Mouse (Mus musculus): ENCODE data around the gene Lamtor2. TPM values are rescaled to one million over a fixed set of nuclear protein-coding genes. Genes with fewer than 3 reads are reported as not detected.
"Not testable (repeated sequence)": the region's sequence is repeated elsewhere in the genome, so short reads cannot be mapped to it uniquely, and the experiment has no call there.

Gene Lamtor2
- polyA plus RNA-seq (2015; fragmentation: Nextera tagmentation; extraction: Ambion mirVana) = 179 and 182 TPM in 2 replicates

DNA sequence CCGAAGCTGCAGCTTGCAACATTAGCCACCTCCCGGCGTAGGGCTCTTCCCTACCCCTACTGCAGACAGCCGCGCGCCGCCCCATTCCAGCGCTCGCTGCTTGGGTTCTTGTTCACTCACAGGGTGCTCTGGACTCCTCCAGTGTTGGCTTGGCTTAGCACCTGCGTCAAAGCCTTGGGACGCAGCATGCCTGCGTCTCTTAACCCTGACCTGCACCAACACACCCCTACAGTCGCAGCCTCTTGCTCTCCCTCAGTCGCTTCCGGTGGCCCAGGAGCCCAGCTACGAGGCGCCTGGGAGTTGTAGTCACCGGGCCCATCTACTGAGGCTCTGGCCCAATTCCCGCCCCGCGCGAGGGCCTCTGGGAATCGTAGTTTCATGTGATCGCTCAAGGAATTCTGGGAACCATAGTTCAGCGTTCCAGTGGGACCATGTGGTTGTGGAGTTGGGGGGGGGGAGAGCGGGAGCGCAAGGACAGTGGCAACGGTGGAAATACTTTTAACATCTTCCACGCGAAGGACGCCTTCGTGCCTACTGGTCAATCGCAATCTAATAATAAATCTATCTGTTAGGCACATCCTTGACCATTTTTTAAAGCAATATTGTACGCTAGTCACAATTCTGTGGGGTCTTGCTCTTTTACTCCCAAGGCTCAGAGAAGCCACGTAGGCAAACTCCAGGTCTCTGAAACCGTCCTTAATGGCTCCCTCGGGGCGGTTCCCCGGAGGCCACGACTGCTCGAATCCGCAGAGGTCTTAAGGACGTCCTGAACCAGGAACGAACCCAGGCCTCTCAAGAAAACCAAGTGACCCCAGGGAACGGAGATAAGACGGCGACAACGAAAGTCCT is at the start of gene Lamtor2:
Gene Lamtor2, minus strand, starts transcription at position 399 of the 849 bp plus-strand sequence.
- peak within 1 kb of the TSS; percentile 82 for H3K4me2 ChIP-seq
- peak within 1 kb of the TSS; percentile 84 for H3K4me3 ChIP-seq
- WGBS = under 1% methylated on average over 48 of the region's 48 CpGs
- peak within 1 kb of the TSS; percentile 93 for H3K9ac ChIP-seq
- peaks cover 34% of the 10 kb centered on the region for H3K4me1 ChIP-seq (replicated peaks)
- peak; percentile 89 for ATAC-seq (ENCODE audit: low FRiP score)
- peak within 1 kb of the TSS; percentile 95 for H3K27ac ChIP-seq
- H3K27me3 ChIP-seq = no peaks in the 10 kb centered on the region
- no peaks in the 10 kb centered on the region for H3K9me3 ChIP-seq
- H3K36me3 ChIP-seq = peaks cover 23% of the 10 kb centered on the region

DNA sequence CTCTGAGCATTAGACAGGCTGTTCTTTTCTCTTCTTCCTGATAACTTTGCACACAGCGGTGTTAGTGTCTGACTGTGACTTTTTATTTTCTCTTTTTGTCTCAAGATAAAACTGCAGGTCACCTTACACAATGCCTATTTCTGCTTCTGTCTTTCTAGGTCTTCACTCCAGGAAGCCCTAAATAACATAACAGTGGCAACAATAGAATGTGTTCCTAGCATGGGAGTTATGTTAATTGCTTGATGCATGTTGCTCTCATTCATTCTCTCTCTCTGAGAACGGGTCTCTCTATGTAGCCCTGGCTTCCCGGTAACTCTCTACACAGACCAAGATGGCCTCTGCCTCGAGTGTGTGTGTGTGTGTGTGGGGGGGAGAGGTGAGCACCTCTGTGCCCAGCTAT is 49.6 kb upstream of the Lamtor2 start:
- WGBS = 72% methylated on average over 4 of the region's 4 CpGs
- no peaks in the 10 kb centered on the region for H3K36me3 ChIP-seq
- H3K9me3 ChIP-seq = no peaks in the 10 kb centered on the region
- H3K27ac ChIP-seq = no peak overlapping the region
- no peaks in the 10 kb centered on the region for H3K27me3 ChIP-seq
- H3K9ac ChIP-seq = no peak overlapping the region
- H3K4me2 ChIP-seq = no peak overlapping the region
- no peak for ATAC-seq (ENCODE audit: low FRiP score)
- H3K4me1 ChIP-seq (replicated peaks) = peaks cover 5% of the 10 kb centered on the region; the same call in 1 of the 2 replicates
- no peak overlapping the region for H3K4me3 ChIP-seq

DNA sequence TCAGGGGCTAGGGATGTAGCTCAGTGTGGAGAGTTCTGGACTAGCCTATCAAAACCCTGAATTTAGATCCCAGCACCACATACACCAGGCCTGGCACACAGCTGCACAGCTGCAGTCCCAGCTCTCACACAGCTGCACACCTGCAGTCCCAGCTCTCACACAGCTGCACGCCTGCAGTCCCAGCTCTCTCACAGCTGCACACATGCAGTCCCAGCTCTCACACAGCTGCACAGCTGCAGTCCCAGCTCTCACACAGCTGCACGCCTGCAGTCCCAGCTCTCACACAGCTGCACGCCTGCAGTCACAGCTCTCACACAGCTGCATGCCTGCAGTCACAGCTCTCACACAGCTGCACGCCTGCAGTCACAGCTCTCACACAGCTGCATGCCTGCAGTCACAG is 43.7 kb upstream of the Lamtor2 start:
- not testable (repeated sequence) for H3K27ac ChIP-seq; H3K36me3 ChIP-seq; H3K9me3 ChIP-seq; H3K4me3 ChIP-seq; H3K4me2 ChIP-seq; H3K27me3 ChIP-seq; H3K4me1 ChIP-seq (replicated peaks); H3K9ac ChIP-seq; ATAC-seq (ENCODE audit: low FRiP score)
- WGBS = 77% methylated on average over 4 of the region's 4 CpGs

DNA sequence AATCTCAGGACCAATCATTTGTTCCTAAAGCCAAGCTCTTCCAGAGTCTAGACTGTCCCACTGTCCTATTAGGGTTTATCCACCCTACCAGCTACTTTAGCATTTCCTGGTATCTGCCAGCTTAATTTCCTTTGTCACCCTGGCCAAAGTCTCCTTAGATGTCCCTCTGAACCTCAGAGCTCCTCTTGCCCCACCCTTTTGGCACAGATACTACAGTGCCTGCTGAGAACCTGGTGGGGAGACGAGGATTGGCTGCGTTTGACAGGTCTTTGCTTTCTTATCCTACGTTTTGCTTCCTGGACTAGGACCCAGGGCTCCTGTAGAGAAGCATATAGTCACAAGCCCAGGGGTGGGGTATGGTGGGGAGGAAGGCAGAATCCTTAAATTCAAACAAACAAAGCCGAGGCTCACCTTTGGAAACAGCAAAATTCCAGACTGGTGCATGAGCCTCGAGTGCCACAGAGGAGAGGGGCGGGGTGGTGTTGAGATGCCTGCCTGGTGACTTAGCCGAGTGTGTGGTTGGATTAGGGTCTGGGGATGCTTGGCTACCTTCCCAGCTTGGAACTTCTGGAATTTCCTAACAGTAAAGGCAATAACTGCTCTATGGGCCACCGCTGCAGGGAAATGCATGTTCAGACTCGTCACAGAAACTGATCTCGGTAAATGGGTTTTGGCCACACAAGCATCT is 41.2 kb upstream of the Lamtor2 start:
- no peaks in the 10 kb centered on the region; the same call in 1 of the 2 replicates for H3K4me1 ChIP-seq (replicated peaks)
- H3K4me3 ChIP-seq = no peak overlapping the region
- ATAC-seq (ENCODE audit: low FRiP score) = no peak
- H3K9me3 ChIP-seq = no peaks in the 10 kb centered on the region
- WGBS = 68% methylated on average over 10 of the region's 10 CpGs
- H3K4me2 ChIP-seq = no peak overlapping the region
- H3K36me3 ChIP-seq = peaks cover 12% of the 10 kb centered on the region; the same call in 1 of the 2 replicates
- H3K27ac ChIP-seq = no peak overlapping the region
- H3K27me3 ChIP-seq = no peaks in the 10 kb centered on the region
- no peak overlapping the region for H3K9ac ChIP-seq

DNA sequence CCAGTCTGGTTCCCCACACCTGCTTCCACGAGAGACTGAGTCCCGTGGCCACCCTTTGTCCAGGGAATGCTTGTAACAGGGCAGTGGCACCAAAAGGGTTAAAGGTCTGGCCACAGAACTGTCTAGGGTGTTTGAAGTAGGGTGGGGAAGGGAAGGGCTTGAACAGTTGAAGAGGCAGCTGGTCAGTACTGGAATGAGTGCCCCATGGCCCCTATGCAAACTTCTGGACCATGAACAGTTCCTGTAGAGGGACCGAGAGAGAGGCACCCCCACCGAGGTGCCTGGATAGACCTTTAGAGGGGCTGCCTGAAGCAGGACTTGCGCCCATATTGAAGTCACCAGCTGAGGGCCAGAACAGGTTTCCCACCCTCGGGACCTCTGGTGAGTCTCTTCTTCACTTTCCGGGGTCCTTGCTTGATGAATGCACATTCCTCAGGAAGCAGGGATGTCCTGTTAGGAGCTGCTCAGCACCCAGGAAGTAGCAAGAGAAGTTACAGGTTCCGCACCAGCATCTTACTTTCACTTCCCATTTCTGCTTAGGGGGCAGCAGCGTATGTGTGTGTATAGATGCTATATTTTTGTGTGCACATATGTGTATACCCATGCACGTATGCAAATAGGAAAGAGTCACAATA is 40.2 kb upstream of the Lamtor2 start:
- no peaks in the 10 kb centered on the region for H3K27me3 ChIP-seq
- H3K4me3 ChIP-seq = no peak overlapping the region
- no peaks in the 10 kb centered on the region for H3K9me3 ChIP-seq
- WGBS = 75% methylated on average over 10 of the region's 10 CpGs
- H3K27ac ChIP-seq = no peak overlapping the region
- peaks cover 21% of the 10 kb centered on the region for H3K36me3 ChIP-seq
- no peak for ATAC-seq (ENCODE audit: low FRiP score)
- 0 out of 2 replicates have a peak overlapping the region, but pooled peaks have one; percentile 8 for H3K9ac ChIP-seq
- no peaks in the 10 kb centered on the region; the same call in 1 of the 2 replicates for H3K4me1 ChIP-seq (replicated peaks)
- H3K4me2 ChIP-seq = no peak overlapping the region

DNA sequence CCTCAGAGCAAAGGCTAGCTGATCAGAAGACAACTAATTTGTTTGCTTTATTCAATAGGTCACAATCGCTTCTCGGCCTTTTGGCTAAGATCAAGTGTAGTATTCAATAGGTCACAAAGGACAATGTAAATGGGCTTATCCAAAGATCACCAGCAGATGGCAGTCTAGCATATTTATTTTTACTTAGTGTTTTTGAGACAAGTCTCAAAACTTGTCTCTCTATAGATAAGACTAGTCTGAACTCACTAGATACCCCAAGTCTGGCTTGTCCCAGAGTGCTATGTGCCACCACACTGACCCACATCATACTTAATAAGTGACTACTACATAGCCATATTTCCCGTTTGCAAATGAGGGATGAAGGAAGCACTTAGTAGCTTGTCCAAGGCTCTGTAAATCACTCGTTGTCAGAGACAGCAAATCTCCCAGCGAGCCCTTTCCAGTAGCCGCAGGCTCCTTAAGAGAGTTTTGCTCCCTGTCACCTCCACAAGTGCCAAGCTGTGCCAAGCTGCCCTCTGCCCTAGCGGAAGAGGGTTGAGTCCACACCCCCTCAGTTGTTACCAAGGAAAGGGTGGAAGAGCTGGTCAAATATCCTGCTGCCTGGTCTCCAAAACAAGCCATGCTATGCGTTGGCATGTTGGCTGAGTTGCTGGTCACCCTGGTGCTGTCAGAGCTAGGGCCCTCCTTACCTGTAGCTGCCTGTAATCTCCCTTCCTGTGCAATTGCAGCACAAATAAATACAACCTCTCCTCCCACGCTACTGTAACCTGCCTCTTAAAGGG is 39.3 kb upstream of the Lamtor2 start:
- Histone ChIP-seq H3K9ac (peak overlapping the region; percentile 26; the same call in 1 of the 2 replicates), H3K27me3 (no peaks in the 10 kb centered on the region), H3K9me3 (no peaks in the 10 kb centered on the region), H3K27ac (no peak overlapping the region), H3K4me1 (replicated peaks) (no peaks in the 10 kb centered on the region; the same call in 1 of the 2 replicates), H3K36me3 (peaks cover 30% of the 10 kb centered on the region), H3K4me2 (no peak overlapping the region), H3K4me3 (no peak overlapping the region)
- no peak for ATAC-seq (ENCODE audit: low FRiP score)
- WGBS = 35% methylated on average over 9 of the region's 9 CpGs

DNA sequence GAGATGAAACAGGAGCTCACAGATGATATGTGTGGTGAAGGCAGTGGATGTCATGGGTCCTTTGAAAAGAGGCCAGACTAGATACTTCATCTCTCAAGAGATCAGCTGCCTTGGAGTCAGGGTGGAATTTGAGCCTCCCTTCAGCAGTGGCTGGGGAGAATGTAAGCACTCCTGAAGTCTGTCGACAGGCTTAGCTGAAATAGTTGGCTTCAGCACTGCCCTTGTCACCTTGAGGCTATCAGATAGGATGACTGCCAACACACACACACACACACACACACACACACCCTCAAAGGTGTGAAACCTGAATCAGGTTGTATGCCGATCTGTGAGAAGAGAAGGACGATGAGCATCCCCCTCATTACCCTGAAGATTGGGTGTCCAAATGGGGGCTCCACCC is 38.2 kb upstream of the Lamtor2 start:
- no peak for ATAC-seq (ENCODE audit: low FRiP score)
- Histone ChIP-seq H3K27me3 (no peaks in the 10 kb centered on the region), H3K9me3 (no peaks in the 10 kb centered on the region), H3K27ac (no peak overlapping the region), H3K4me1 (replicated peaks) (no peaks in the 10 kb centered on the region; the same call in 1 of the 2 replicates), H3K36me3 (peaks cover 40% of the 10 kb centered on the region), H3K9ac (peak overlapping the region; percentile 35; the same call in 1 of the 2 replicates), H3K4me2 (no peak overlapping the region), H3K4me3 (no peak overlapping the region)
- 65% methylated on average over 3 of the region's 3 CpGs for WGBS

DNA sequence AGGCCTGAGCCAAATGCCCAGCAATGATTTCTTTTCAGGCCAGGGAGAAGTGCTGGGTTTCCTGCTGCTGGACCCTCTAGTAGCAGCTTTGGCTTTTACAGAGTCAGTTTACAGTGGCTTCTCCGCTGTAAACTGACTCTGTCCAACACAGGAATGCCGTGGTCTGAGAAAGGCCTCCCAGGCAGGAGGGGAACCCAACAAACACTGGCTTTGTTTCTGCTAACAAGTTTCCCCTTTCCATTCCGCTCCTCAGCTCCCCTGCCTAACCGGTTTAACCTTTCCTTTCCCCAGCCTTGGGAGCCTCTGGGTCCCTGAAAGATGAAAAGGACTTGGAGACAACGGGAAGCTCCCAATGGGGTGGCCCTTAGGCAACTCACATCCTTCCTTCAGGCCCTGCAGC is 37.4 kb upstream of the Lamtor2 start:
- Histone ChIP-seq H3K9ac (no peak overlapping the region), H3K9me3 (no peaks in the 10 kb centered on the region), H3K4me2 (no peak overlapping the region), H3K27me3 (no peaks in the 10 kb centered on the region), H3K36me3 (peaks cover 47% of the 10 kb centered on the region), H3K4me3 (no peak overlapping the region; the same call in 1 of the 2 replicates), H3K27ac (no peak overlapping the region), H3K4me1 (replicated peaks) (no peaks in the 10 kb centered on the region; the same call in 1 of the 2 replicates)
- 33% methylated on average over 5 of the region's 5 CpGs for WGBS
- ATAC-seq (ENCODE audit: low FRiP score) = no peak

DNA sequence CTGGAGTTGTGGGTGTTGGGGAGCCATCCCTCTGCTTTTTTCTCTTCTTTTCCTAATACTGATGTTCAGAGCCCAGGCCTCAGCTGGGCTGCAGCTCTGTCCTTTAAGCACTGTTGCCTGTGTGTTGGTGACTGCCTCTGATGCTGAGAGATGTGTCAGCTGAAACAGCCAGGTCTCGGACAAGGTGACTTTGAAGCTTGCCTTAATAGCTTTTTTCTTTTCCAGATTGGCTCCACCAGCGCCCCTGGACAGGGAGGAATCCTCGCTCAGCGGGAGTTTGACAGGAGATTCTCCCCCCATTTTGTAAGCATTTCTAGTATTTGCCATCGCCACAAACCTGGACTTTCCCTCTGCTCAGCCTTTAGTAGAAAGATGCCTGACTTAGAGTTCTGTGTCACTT is 33.8 kb upstream of the Lamtor2 start:
- H3K4me2 ChIP-seq = no peak overlapping the region
- no peak for ATAC-seq (ENCODE audit: low FRiP score)
- no peaks in the 10 kb centered on the region; the same call in 1 of the 2 replicates for H3K4me1 ChIP-seq (replicated peaks)
- 95% methylated on average over 5 of the region's 5 CpGs for WGBS
- H3K9me3 ChIP-seq = no peaks in the 10 kb centered on the region
- peaks cover 75% of the 10 kb centered on the region for H3K36me3 ChIP-seq
- no peak overlapping the region for H3K4me3 ChIP-seq
- no peak overlapping the region for H3K9ac ChIP-seq
- no peak overlapping the region for H3K27ac ChIP-seq
- no peaks in the 10 kb centered on the region for H3K27me3 ChIP-seq

DNA sequence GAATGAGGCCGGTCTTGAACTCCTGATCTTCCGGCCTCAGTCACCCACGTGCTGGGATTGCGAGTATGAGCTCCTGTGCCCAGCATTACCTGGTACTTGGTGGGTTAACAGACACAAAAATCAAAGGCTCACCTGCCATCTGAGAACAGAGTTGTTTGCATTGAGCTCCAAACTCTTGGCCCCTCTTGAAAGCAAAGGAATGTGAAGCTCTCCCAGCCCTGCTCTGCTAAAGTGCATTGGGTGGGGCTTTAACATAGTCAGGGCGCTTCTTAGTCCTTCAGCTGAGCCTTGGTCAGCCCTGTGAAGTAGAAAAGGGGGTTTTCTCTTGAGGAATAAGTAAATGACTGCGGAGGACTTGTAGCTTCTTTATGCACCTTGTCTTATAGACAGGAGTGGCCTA is 32.9 kb upstream of the Lamtor2 start:
- H3K27me3 ChIP-seq = no peaks in the 10 kb centered on the region
- no peaks in the 10 kb centered on the region for H3K9me3 ChIP-seq
- no peak for ATAC-seq (ENCODE audit: low FRiP score)
- WGBS = 97% methylated on average over 6 of the region's 6 CpGs
- H3K9ac ChIP-seq = no peak overlapping the region
- peaks cover 82% of the 10 kb centered on the region for H3K36me3 ChIP-seq
- H3K4me3 ChIP-seq = no peak overlapping the region
- no peak overlapping the region for H3K4me2 ChIP-seq
- no peak overlapping the region for H3K27ac ChIP-seq
- peaks cover 5% of the 10 kb centered on the region for H3K4me1 ChIP-seq (replicated peaks)

DNA sequence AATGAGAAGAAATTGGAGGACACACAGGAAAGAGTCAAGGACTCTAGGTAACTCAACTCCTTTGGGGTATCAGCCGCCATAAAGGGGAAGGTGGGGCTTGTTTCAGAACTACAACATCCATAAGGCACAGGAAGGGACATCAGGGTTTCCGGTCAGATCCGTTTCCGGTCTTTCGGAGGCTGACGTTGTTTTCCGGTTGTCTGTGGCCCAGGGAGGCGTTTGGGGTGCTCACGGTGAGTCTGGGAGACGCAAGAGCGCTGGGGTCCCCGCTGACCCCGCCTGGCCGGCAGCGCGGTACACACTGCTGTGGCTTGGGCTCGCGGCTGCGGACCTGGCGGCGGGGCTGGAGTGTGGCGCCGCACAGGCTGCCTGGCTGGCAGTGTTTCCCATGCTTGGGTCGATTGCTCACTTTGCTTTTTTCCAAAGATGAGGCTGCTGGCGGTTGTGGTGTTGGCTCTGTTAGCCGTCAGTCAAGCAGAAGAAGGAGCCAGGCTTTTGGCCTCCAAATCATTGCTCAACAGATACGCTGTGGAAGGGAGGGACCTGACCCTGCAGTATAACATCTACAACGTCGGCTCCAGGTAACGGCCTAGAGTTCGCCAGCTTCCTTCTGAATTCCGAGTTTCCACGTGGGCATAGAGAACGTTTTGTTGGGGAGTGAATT is 26.7 kb upstream of the Lamtor2 start:
- ATAC-seq (ENCODE audit: low FRiP score) = peak; percentile 86
- peaks cover 37% of the 10 kb centered on the region for H3K36me3 ChIP-seq

More for the DNA sequence above, 26.7 kb upstream of the Lamtor2 start:
- Histone ChIP-seq H3K9me3 (no peaks in the 10 kb centered on the region), H3K4me3 (peak overlapping the region; percentile 91), H3K27ac (peak overlapping the region; percentile 78), H3K4me2 (peak overlapping the region; percentile 96), H3K9ac (peak overlapping the region; percentile 92), H3K27me3 (no peaks in the 10 kb centered on the region), H3K4me1 (replicated peaks) (peaks cover 14% of the 10 kb centered on the region)
- WGBS = under 1% methylated on average over 34 of the region's 34 CpGs

All from hindbrain, embryonic 13.5 days (tissue).